Mouse (Mus musculus): ENCODE data around the gene Bach2. TPM values are rescaled to one million over a fixed set of nuclear protein-coding genes. Genes with fewer than 3 reads are reported as not detected.

Bach2 gene
- polyA plus RNA-seq, 1 experiment from 2014 or later: 37.3 TPM

- H3K4me1 ChIP-seq: peaks cover 31% of the 10 kb centered on the region
These were observed 326.3 kb downstream of the Bach2 start for GRCm38 (mm10) chr4:32564918-32565317.

GRCm38 (mm10) chr4:32569054-32569453, 330.4 kb downstream of the Bach2 start:
- no peak overlapping the region for H3K9ac ChIP-seq

More at GRCm38 (mm10) chr4:32564918-32565317, 326.3 kb downstream of the Bach2 start:
- no peaks in the 10 kb centered on the region for H3K27me3 ChIP-seq (replicated peaks)
- H3K27ac ChIP-seq: no peak overlapping the region
- ATAC-seq (ENCODE audit: low FRiP score, low read depth): no peak
- H3K9me3 ChIP-seq: no peaks in the 10 kb centered on the region
- H3K4me3 ChIP-seq: no peak overlapping the region
- H3K36me3 ChIP-seq: peaks cover 43% of the 10 kb centered on the region
- H3K4me2 ChIP-seq (replicated peaks): no peak overlapping the region
- 91% methylated on average over 8 of the region's 8 CpGs for WGBS
- H3K9ac ChIP-seq: no peak overlapping the region

GRCm38 (mm10) chr4:32569995-32570938, 331.7 kb downstream of the Bach2 start:
- Histone ChIP-seq H3K4me1 (peaks cover 21% of the 10 kb centered on the region), H3K27me3 (replicated peaks) (no peaks in the 10 kb centered on the region), H3K9ac (0 out of 2 replicates have a peak overlapping the region, but pooled peaks have one; percentile 13), H3K4me2 (replicated peaks) (0 out of 2 replicates have a peak overlapping the region, but pooled peaks have one; percentile 4), H3K27ac (peak overlapping the region; percentile 21; the same call in 1 of the 2 replicates), H3K36me3 (peaks cover 7% of the 10 kb centered on the region; the same call in 1 of the 2 replicates), H3K4me3 (no peak overlapping the region), H3K9me3 (no peaks in the 10 kb centered on the region)
- 46% methylated on average over 17 of the region's 17 CpGs for WGBS
- peak; percentile 71 for ATAC-seq (ENCODE audit: low FRiP score, low read depth)

More at GRCm38 (mm10) chr4:32569054-32569453, 330.4 kb downstream of the Bach2 start:
- Histone ChIP-seq H3K4me1 (peaks cover 21% of the 10 kb centered on the region), H3K27me3 (replicated peaks) (no peaks in the 10 kb centered on the region), H3K9me3 (no peaks in the 10 kb centered on the region), H3K4me2 (replicated peaks) (no peak overlapping the region), H3K27ac (no peak overlapping the region), H3K36me3 (peaks cover 18% of the 10 kb centered on the region), H3K4me3 (no peak overlapping the region)
- no peak for ATAC-seq (ENCODE audit: low FRiP score, low read depth)
- WGBS: 78% methylated on average over 4 of the region's 4 CpGs

- Histone ChIP-seq H3K4me3 (no peak overlapping the region), H3K4me2 (replicated peaks) (no peak overlapping the region), H3K4me1 (peaks cover 21% of the 10 kb centered on the region), H3K27ac (peak overlapping the region; percentile 21; the same call in 1 of the 2 replicates), H3K27me3 (replicated peaks) (no peaks in the 10 kb centered on the region), H3K9me3 (no peaks in the 10 kb centered on the region), H3K36me3 (peaks cover 10% of the 10 kb centered on the region; the same call in 1 of the 2 replicates), H3K9ac (0 out of 2 replicates have a peak overlapping the region, but pooled peaks have one; percentile 13)
- WGBS: 72% methylated on average over 8 of the region's 8 CpGs
- ATAC-seq (ENCODE audit: low FRiP score, low read depth): no peak
These were observed 332.3 kb downstream of the Bach2 start for GRCm38 (mm10) chr4:32570939-32571317.

- H3K4me3 ChIP-seq: no peak overlapping the region
- no peaks in the 10 kb centered on the region for H3K9me3 ChIP-seq
- no peaks in the 10 kb centered on the region for H3K27me3 ChIP-seq (replicated peaks)
- no peak overlapping the region for H3K9ac ChIP-seq
- H3K4me2 ChIP-seq (replicated peaks): no peak overlapping the region
- peak overlapping the region; percentile 21; the same call in 1 of the 2 replicates for H3K27ac ChIP-seq
- WGBS: 65% methylated on average over 3 of the region's 3 CpGs
- peaks cover 10% of the 10 kb centered on the region; the same call in 1 of the 2 replicates for H3K36me3 ChIP-seq
- H3K4me1 ChIP-seq: peaks cover 21% of the 10 kb centered on the region
- no peak for ATAC-seq (ENCODE audit: low FRiP score, low read depth)
These were observed 332.8 kb downstream of the Bach2 start for GRCm38 (mm10) chr4:32571441-32571840.

GRCm38 (mm10) chr4:32572118-32572517, 333.5 kb downstream of the Bach2 start:
- WGBS: 51% methylated on average over 1 of the region's 1 CpGs
- Histone ChIP-seq H3K4me2 (replicated peaks) (no peak overlapping the region), H3K4me3 (no peak overlapping the region), H3K9me3 (no peaks in the 10 kb centered on the region), H3K27me3 (replicated peaks) (no peaks in the 10 kb centered on the region), H3K27ac (no peak overlapping the region), H3K36me3 (peaks cover 17% of the 10 kb centered on the region; the same call in 1 of the 2 replicates), H3K9ac (no peak overlapping the region), H3K4me1 (peaks cover 21% of the 10 kb centered on the region)
- ATAC-seq (ENCODE audit: low FRiP score, low read depth): peak; percentile 31; the same call in 1 of the 2 replicates

GRCm38 (mm10) chr4:32573586-32573985, 335.0 kb downstream of the Bach2 start:
- no peak for ATAC-seq (ENCODE audit: low FRiP score, low read depth)
- WGBS: 90% methylated on average over 5 of the region's 5 CpGs

GRCm38 (mm10) chr4:32574604-32575003, 336.0 kb downstream of the Bach2 start:
- Histone ChIP-seq H3K9me3 (no peaks in the 10 kb centered on the region), H3K4me1 (peaks cover 14% of the 10 kb centered on the region), H3K36me3 (peaks cover 24% of the 10 kb centered on the region), H3K9ac (no peak overlapping the region), H3K4me3 (no peak overlapping the region), H3K27ac (no peak overlapping the region), H3K27me3 (replicated peaks) (no peaks in the 10 kb centered on the region), H3K4me2 (replicated peaks) (no peak overlapping the region)
- ATAC-seq (ENCODE audit: low FRiP score, low read depth): no peak
- 97% methylated on average over 1 of the region's 1 CpGs for WGBS

More at GRCm38 (mm10) chr4:32573586-32573985, 335.0 kb downstream of the Bach2 start:
- Histone ChIP-seq H3K9me3 (no peaks in the 10 kb centered on the region), H3K4me3 (no peak overlapping the region), H3K9ac (no peak overlapping the region), H3K27ac (no peak overlapping the region), H3K4me1 (peaks cover 21% of the 10 kb centered on the region), H3K36me3 (peaks cover 20% of the 10 kb centered on the region; the same call in 1 of the 2 replicates), H3K27me3 (replicated peaks) (no peaks in the 10 kb centered on the region), H3K4me2 (replicated peaks) (no peak overlapping the region)

GRCm38 (mm10) chr4:32575165-32575564, 336.6 kb downstream of the Bach2 start:
- H3K36me3 ChIP-seq: peaks cover 30% of the 10 kb centered on the region
- no peak for ATAC-seq (ENCODE audit: low FRiP score, low read depth)
- no peak overlapping the region for H3K4me2 ChIP-seq (replicated peaks)
- H3K27me3 ChIP-seq (replicated peaks): no peaks in the 10 kb centered on the region
- H3K9me3 ChIP-seq: no peaks in the 10 kb centered on the region
- H3K9ac ChIP-seq: no peak overlapping the region
- peaks cover 9% of the 10 kb centered on the region for H3K4me1 ChIP-seq
- H3K27ac ChIP-seq: no peak overlapping the region
- WGBS: 77% methylated on average over 9 of the region's 9 CpGs
- H3K4me3 ChIP-seq: no peak overlapping the region

- no peak for ATAC-seq (ENCODE audit: low FRiP score, low read depth)
- Histone ChIP-seq H3K27ac (no peak overlapping the region), H3K9ac (no peak overlapping the region), H3K4me2 (replicated peaks) (no peak overlapping the region), H3K36me3 (peaks cover 40% of the 10 kb centered on the region), H3K4me1 (no peaks in the 10 kb centered on the region), H3K27me3 (replicated peaks) (no peaks in the 10 kb centered on the region), H3K4me3 (no peak overlapping the region), H3K9me3 (no peaks in the 10 kb centered on the region)
- 87% methylated on average over 8 of the region's 8 CpGs for WGBS
These were observed 341.2 kb downstream of the Bach2 start for GRCm38 (mm10) chr4:32579850-32580249.

GRCm38 (mm10) chr4:32584181-32584580, 345.6 kb downstream of the Bach2 start:
- Histone ChIP-seq H3K4me3 (no peak overlapping the region), H3K27ac (no peak overlapping the region), H3K9me3 (no peaks in the 10 kb centered on the region), H3K4me2 (replicated peaks) (no peak overlapping the region), H3K27me3 (replicated peaks) (no peaks in the 10 kb centered on the region), H3K4me1 (no peaks in the 10 kb centered on the region), H3K9ac (no peak overlapping the region), H3K36me3 (peaks cover 19% of the 10 kb centered on the region)
- no peak for ATAC-seq (ENCODE audit: low FRiP score, low read depth)
- WGBS: 36% methylated on average over 6 of the region's 6 CpGs

- Histone ChIP-seq H3K9ac (no peak overlapping the region), H3K36me3 (peaks cover 3% of the 10 kb centered on the region; the same call in 1 of the 2 replicates), H3K4me2 (replicated peaks) (no peak overlapping the region), H3K9me3 (no peaks in the 10 kb centered on the region), H3K27me3 (replicated peaks) (no peaks in the 10 kb centered on the region), H3K27ac (no peak overlapping the region), H3K4me1 (no peaks in the 10 kb centered on the region), H3K4me3 (no peak overlapping the region)
- no peak for ATAC-seq (ENCODE audit: low FRiP score, low read depth)
- 15% methylated on average over 9 of the region's 9 CpGs for WGBS
These were observed 348.0 kb downstream of the Bach2 start for GRCm38 (mm10) chr4:32586596-32586995.
